Comparison of ENCODE assay signal across 12 mouse cellular contexts in genomic region chr12:61994294-61994693, GRCm38 (mm10).
A peak's percentile ranks its signal among the peaks of the same experiment; 100 is the strongest.
DNase-seq lines count a peak whose midpoint lies in the region; ATAC-seq lines count a peak whose summit lies in the region.
"Had no signal": no experiment of that assay in that cellular context is flagged by ENCODE, and none has a peak within 500 bp of the region (broad histone marks: within the 10 kb centered on the region; RNA-seq: fewer than 3 reads in every experiment).

No protein-coding gene starts in this region.

- H3K27me3 ChIP-seq in erythroblast, embryonic 14.5 days (ENCODE audit: control insufficient read depth): no peaks in the 10 kb centered on the region
- H3K27me3 ChIP-seq: embryonic facial prominence, embryonic 15.5 days; intestine, embryonic 15.5 days had no signal

- no peak for ATAC-seq in erythroblast, adult 5-6 weeks (replicated peaks; ENCODE audit: low FRiP score, poor library complexity, severe bottlenecking)
- ATAC-seq in common myeloid progenitor, adult 5-6 weeks (replicated peaks; ENCODE audit: low read depth, poor library complexity, severe bottlenecking): peak; percentile 88
- no peak for ATAC-seq in cerebellum, adult (ENCODE audit: insufficient number of reproducible peaks, low FRiP score, low TSS enrichment)
- ATAC-seq: intestine, embryonic 15.5 days had no signal

- H3K9me3 ChIP-seq in erythroblast, embryonic 14.5 days (ENCODE audit: control insufficient read depth, low read length): peaks cover 5% of the 10 kb centered on the region
- H3K9me3 ChIP-seq: embryonic facial prominence, embryonic 15.5 days; intestine, embryonic 15.5 days had no signal

- no peaks in the 10 kb centered on the region for H3K4me1 ChIP-seq in erythroblast, embryonic 14.5 days (ENCODE audit: control insufficient read depth)
- H3K4me1 ChIP-seq: embryonic facial prominence, embryonic 15.5 days; intestine, embryonic 15.5 days had no signal

- H3K36me3 ChIP-seq in erythroblast, embryonic 14.5 days (ENCODE audit: control insufficient read depth): no peaks in the 10 kb centered on the region
- H3K36me3 ChIP-seq: embryonic facial prominence, embryonic 15.5 days; intestine, embryonic 15.5 days had no signal

- peak; percentile 9 for DNase-seq in thymus, postnatal 25 days
- no peak for DNase-seq in thymus, postnatal 14 days
- no peak for DNase-seq in cerebellum, postnatal 4 days (ENCODE audit: low spot score in 2 of 2)
- DNase-seq in layer of hippocampus, postnatal 36 days: no peak
- DNase-seq: cerebellum, postnatal 25 days; right cerebral cortex, postnatal 4 days had no signal

- peak overlapping the region; percentile 20 for H3K4me3 ChIP-seq in erythroblast, embryonic 14.5 days (replicated peaks)
- H3K4me3 ChIP-seq: embryonic facial prominence, embryonic 15.5 days; intestine, embryonic 15.5 days had no signal
